Mouse (Mus musculus): ENCODE results near the gene Olfr1219. TPM values are rescaled to one million over a fixed set of nuclear protein-coding genes. Genes with fewer than 3 reads are reported as not detected.

Gene Olfr1219
- not detected for total RNA-seq (2022)

- no peak for DNase-seq
Measured at GRCm38 (mm10) chr2:89083413-89083812, at the start of gene Olfr1219. TSS of gene Olfr1219 (minus strand) at chr2:89083513.

- DNase-seq: no peak
Measured at GRCm38 (mm10) chr2:89132954-89133353, 49.6 kb upstream of the Olfr1219 start, which contains the start of gene Olfr1222. TSS of gene Olfr1222 (minus strand) at chr2:89133054.

- no peak for DNase-seq
Measured at GRCm38 (mm10) chr2:89117183-89117582, 33.9 kb upstream of the Olfr1219 start, which contains the start of gene Olfr1221. TSS of gene Olfr1221 (minus strand) at chr2:89117283.

- no peak for DNase-seq
Measured at GRCm38 (mm10) chr2:89106735-89107134, 23.4 kb upstream of the Olfr1219 start, which contains the start of gene Olfr1220. TSS of gene Olfr1220 (minus strand) at chr2:89106835.

- no peak for DNase-seq
Measured at GRCm38 (mm10) chr2:89105651-89106050, 22.3 kb upstream of the Olfr1219 start.

GRCm38 (mm10) chr2:89093848-89094247, 10.5 kb upstream of the Olfr1219 start:
- DNase-seq: no peak

- no peak for DNase-seq
Measured at GRCm38 (mm10) chr2:89081487-89081886, 1.8 kb downstream of the Olfr1219 start.

- no peak for DNase-seq
Measured at GRCm38 (mm10) chr2:89061087-89061486, 22.2 kb downstream of the Olfr1219 start, which contains the start of gene Olfr1218. TSS of gene Olfr1218 (minus strand) at chr2:89061187.

GRCm38 (mm10) chr2:89031965-89032364, 51.3 kb downstream of the Olfr1219 start, which contains the start of gene Olfr1217:
TSS of gene Olfr1217 (minus strand) at chr2:89032065.
- DNase-seq: no peak

Other genes with a start within 250 kb of the Olfr1219 start
- not detected for gene Olfr1204, start 234.2 kb downstream of the Olfr1219 start, total RNA-seq (2022)
- gene Olfr1206, start 220.3 kb downstream of the Olfr1219 start, total RNA-seq (2022): not detected
- gene Olfr1208, start 181.2 kb downstream of the Olfr1219 start, total RNA-seq (2022): not detected
- gene Olfr1209, start 168.4 kb downstream of the Olfr1219 start, total RNA-seq (2022): not detected
- not detected for gene Olfr1211, start 145.4 kb downstream of the Olfr1219 start, total RNA-seq (2022)
- gene Olfr1212, start 129.5 kb downstream of the Olfr1219 start, total RNA-seq (2022): not detected
- gene Gm13762, start 103.2 kb downstream of the Olfr1219 start, total RNA-seq (2022): not detected
- not detected for gene Olfr1214, start 90.9 kb downstream of the Olfr1219 start, total RNA-seq (2022)
- not detected for gene Olfr1215, start 76.5 kb downstream of the Olfr1219 start, total RNA-seq (2022)
- not detected for gene Olfr1216, start 65.2 kb downstream of the Olfr1219 start, total RNA-seq (2022)
- not detected for gene Olfr1217, start 51.4 kb downstream of the Olfr1219 start, total RNA-seq (2022)
- gene Olfr1218, start 22.3 kb downstream of the Olfr1219 start, total RNA-seq (2022): not detected
- gene Olfr1220, start 23.3 kb upstream of the Olfr1219 start, total RNA-seq (2022): not detected
- gene Olfr1221, start 33.8 kb upstream of the Olfr1219 start, total RNA-seq (2022): not detected
- not detected for gene Olfr1222, start 49.5 kb upstream of the Olfr1219 start, total RNA-seq (2022)
- gene Olfr1223, start 68.0 kb upstream of the Olfr1219 start, total RNA-seq (2022): not detected
- gene Olfr1224-ps1, start 80.6 kb upstream of the Olfr1219 start, total RNA-seq (2022): not detected
- not detected for gene Olfr1225, start 91.2 kb upstream of the Olfr1219 start, total RNA-seq (2022)
- not detected for gene Olfr1226, start 116.5 kb upstream of the Olfr1219 start, total RNA-seq (2022)
- gene Olfr1228, start 170.5 kb upstream of the Olfr1219 start, total RNA-seq (2022): not detected
- not detected for gene Olfr1229, start 204.5 kb upstream of the Olfr1219 start, total RNA-seq (2022)
- not detected for gene Olfr1230, start 213.8 kb upstream of the Olfr1219 start, total RNA-seq (2022)
- gene Olfr1231, start 223.6 kb upstream of the Olfr1219 start, total RNA-seq (2022): not detected
- gene Olfr1232, start 246.2 kb upstream of the Olfr1219 start, total RNA-seq (2022): not detected